Mouse (Mus musculus): ENCODE results near the gene Rgp1. TPM values are rescaled to one million over a fixed set of nuclear protein-coding genes. Genes with fewer than 3 reads are reported as not detected.

Gene Rgp1
- polyA plus RNA-seq, 1 experiment: 37.6 TPM

DNA sequence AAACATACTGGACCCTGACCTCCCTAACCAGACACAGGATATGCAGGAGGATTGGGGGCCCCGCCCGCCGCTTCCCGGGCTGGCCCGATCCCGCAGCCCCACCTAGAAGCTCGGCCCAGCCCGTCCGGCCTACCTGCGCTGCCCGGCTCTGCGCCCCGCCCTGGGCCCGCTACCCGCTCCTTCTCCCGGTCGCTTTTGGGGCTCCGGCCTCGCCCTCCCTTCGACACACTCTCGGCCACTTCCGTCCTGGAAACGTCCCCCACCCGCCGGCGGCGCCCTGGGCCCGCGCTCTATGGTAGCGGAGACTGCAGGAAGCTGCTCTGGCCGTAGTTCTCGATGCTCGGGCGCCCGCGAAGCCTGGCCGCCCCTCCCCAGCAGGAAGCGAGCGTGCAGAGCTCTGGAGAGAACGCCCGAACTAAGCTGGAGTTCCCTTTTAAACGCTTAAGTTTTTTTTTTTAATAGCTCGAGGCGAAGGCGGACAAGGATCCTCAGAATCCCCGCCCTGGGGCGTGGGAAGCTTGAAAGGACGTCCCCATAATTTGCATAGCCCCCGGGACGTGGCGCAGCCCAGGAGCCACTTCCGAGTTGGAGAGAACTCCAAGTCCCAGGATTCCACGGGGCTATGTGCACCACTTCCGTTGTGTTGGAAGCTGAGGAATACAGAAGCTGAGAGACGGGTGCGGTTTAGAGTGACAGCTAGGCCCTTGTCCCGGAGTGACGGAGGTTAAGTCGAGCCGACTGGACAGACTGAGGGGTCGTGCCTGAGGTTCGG lies 16.3 kb upstream of the Rgp1 start, which contains the start of the genes Creb3 and Tln1:
Creb3 (plus strand) TSS at position 336 of the 772 bp plus-strand sequence.
Tln1 (minus strand) TSS at position 695 of the 772 bp plus-strand sequence.
- H3K4me1 ChIP-seq (ENCODE audit: control insufficient read depth, insufficient read depth, low read length): peaks cover 13% of the 10 kb centered on the region
- peak within 1 kb of the TSS; percentile 85 for H3K4me3 ChIP-seq (ENCODE audit: control insufficient read depth, low read depth, low read length)
- H3K36me3 ChIP-seq (ENCODE audit: control insufficient read depth, insufficient read depth, low read length): no peaks in the 10 kb centered on the region; the same call in 1 of the 2 replicates
- no peak for TF ChIP-seq CTCF (IDR thresholded peaks at IDR 0.05; ENCODE audit: control insufficient read depth, insufficient read depth, insufficient replicate concordance, low read depth, low read length)
- peak; percentile 60 for TF ChIP-seq POLR2A (IDR thresholded peaks at IDR 0.05; ENCODE audit: control insufficient read depth, low read depth, low read length)
- no peaks in the 10 kb centered on the region for H3K27me3 ChIP-seq (ENCODE audit: control insufficient read depth, insufficient read depth, low read length)
- peak within 1 kb of the TSS; percentile 84 for H3K27ac ChIP-seq (ENCODE audit: control insufficient read depth, insufficient read depth, low read depth, low read length)

DNA sequence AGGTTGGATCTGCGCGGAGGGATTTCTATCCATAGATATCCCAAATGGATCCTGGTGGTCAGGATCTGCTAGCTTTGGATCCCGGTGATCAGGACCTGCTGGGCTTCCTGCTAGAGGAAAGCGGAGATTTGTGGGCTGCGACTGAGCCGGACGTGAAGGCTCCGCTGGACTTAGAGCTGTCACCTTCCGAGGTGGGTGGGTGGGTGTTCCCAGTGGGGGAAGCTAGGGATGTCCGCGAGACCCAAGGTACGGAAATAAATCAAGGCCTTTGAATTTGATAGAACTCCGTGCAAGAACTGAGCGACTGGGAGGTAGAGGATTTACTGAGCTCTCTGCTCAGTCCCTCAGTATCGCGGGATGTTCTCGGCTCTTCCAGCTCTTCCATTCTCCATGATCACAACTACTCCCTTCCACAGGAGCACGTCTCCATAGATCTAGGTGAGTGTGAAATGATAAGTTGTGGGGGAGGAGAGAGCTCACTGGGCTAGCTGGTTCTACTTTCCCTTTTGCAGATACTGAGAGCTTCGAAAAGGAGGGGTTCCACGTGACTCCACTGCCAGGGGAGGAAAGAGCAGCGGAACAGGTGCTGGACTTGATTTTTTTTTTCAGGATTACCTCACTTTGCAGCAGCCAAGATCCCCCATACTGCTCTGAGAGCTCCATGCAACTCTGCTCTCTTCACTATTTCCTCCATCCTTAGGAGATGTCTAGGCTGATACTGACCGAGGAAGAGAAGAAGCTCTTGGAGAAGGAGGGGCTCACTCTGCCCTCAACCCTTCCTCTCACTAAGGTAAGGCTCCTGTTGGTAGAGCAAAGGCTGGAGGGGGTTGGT lies 15.5 kb upstream of the Rgp1 start:
- peak overlapping the region; percentile 58 for H3K27ac ChIP-seq (ENCODE audit: control insufficient read depth, insufficient read depth, low read depth, low read length)
- H3K4me3 ChIP-seq (ENCODE audit: control insufficient read depth, low read depth, low read length): peak overlapping the region; percentile 85
- TF ChIP-seq POLR2A (IDR thresholded peaks at IDR 0.05; ENCODE audit: control insufficient read depth, low read depth, low read length) (no peak), CTCF (IDR thresholded peaks at IDR 0.05; ENCODE audit: control insufficient read depth, insufficient read depth, insufficient replicate concordance, low read depth, low read length) (no peak)
- H3K36me3 ChIP-seq (ENCODE audit: control insufficient read depth, insufficient read depth, low read length): no peaks in the 10 kb centered on the region; the same call in 1 of the 2 replicates
- no peaks in the 10 kb centered on the region for H3K27me3 ChIP-seq (ENCODE audit: control insufficient read depth, insufficient read depth, low read length)
- H3K4me1 ChIP-seq (ENCODE audit: control insufficient read depth, insufficient read depth, low read length): peaks cover 13% of the 10 kb centered on the region

DNA sequence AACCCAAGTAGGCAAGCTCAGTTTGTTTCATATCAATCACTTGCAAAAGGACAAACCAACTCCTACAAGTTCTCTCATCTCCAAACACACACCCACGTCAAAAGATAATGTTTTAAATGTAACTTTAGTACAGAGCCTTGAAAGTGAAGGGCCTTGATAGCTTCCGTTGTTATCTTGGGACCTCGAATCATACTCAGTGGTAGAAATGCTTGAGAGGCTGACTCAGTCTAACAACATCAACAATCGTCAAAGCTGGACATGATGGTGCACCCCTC lies 15.0 kb upstream of the Rgp1 start:
- H3K4me1 ChIP-seq (ENCODE audit: control insufficient read depth, insufficient read depth, low read length): peaks cover 13% of the 10 kb centered on the region
- no peaks in the 10 kb centered on the region for H3K27me3 ChIP-seq (ENCODE audit: control insufficient read depth, insufficient read depth, low read length)
- TF ChIP-seq CTCF (IDR thresholded peaks at IDR 0.05; ENCODE audit: control insufficient read depth, insufficient read depth, insufficient replicate concordance, low read depth, low read length): no peak
- no peak for TF ChIP-seq POLR2A (IDR thresholded peaks at IDR 0.05; ENCODE audit: control insufficient read depth, low read depth, low read length)
- H3K36me3 ChIP-seq (ENCODE audit: control insufficient read depth, insufficient read depth, low read length): no peaks in the 10 kb centered on the region; the same call in 1 of the 2 replicates
- no peak overlapping the region for H3K27ac ChIP-seq (ENCODE audit: control insufficient read depth, insufficient read depth, low read depth, low read length)
- peak overlapping the region; percentile 85 for H3K4me3 ChIP-seq (ENCODE audit: control insufficient read depth, low read depth, low read length)

- H3K4me1 ChIP-seq (ENCODE audit: control insufficient read depth, insufficient read depth, low read length): peaks cover 10% of the 10 kb centered on the region
- no peak overlapping the region for H3K4me3 ChIP-seq (ENCODE audit: control insufficient read depth, low read depth, low read length)
- H3K36me3 ChIP-seq (ENCODE audit: control insufficient read depth, insufficient read depth, low read length): peaks cover 2% of the 10 kb centered on the region
Measured at GRCm38 (mm10) chr4:43564231-43564630, 14.3 kb upstream of the Rgp1 start.

GRCm38 (mm10) chr4:43567140-43567539 lies 11.4 kb upstream of the Rgp1 start:
- TF ChIP-seq POLR2A (IDR thresholded peaks at IDR 0.05; ENCODE audit: control insufficient read depth, low read depth, low read length): no peak
- no peak for TF ChIP-seq CTCF (IDR thresholded peaks at IDR 0.05; ENCODE audit: control insufficient read depth, insufficient read depth, insufficient replicate concordance, low read depth, low read length)
- Histone ChIP-seq H3K36me3 (ENCODE audit: control insufficient read depth, insufficient read depth, low read length) (peaks cover 2% of the 10 kb centered on the region), H3K27me3 (ENCODE audit: control insufficient read depth, insufficient read depth, low read length) (no peaks in the 10 kb centered on the region), H3K27ac (ENCODE audit: control insufficient read depth, insufficient read depth, low read depth, low read length) (no peak overlapping the region), H3K4me3 (ENCODE audit: control insufficient read depth, low read depth, low read length) (no peak overlapping the region), H3K4me1 (ENCODE audit: control insufficient read depth, insufficient read depth, low read length) (peaks cover 4% of the 10 kb centered on the region; the same call in 1 of the 2 replicates)

More at GRCm38 (mm10) chr4:43564231-43564630, 14.3 kb upstream of the Rgp1 start:
- Histone ChIP-seq H3K27ac (ENCODE audit: control insufficient read depth, insufficient read depth, low read depth, low read length) (no peak overlapping the region), H3K27me3 (ENCODE audit: control insufficient read depth, insufficient read depth, low read length) (no peaks in the 10 kb centered on the region)
- TF ChIP-seq CTCF (IDR thresholded peaks at IDR 0.05; ENCODE audit: control insufficient read depth, insufficient read depth, insufficient replicate concordance, low read depth, low read length): no peak

DNA sequence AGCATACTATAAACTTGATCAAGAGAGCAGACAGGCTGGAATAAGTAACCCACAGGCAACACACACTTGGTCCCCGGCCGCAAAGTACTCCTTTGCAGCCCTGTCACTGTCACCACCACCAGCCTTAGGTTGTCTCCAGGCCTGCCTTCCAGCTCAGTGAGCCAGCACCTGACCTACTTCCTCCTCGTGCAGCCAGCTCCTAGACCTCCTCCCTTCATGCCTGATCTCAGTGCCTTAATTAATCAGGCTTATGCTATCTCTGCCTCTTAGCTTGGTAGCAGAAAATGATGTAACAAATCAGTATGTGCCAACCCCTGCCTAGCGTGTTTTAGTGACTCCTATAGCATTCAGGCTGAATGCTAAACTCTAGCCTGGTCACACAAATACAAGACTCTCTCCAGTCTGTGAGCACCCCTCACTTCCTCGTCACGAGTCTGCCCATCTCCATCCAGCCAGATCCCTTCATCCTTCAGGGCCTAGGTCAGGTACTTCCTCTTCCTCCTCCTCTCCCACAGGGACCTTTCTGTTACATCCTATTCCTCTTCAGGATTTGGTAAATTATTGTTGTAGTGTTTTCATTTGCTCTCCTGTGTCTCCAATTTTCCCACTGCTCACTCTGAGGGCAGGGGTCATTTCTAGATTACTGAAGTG lies 7.0 kb upstream of the Rgp1 start:
- TF ChIP-seq POLR2A (IDR thresholded peaks at IDR 0.05; ENCODE audit: control insufficient read depth, low read depth, low read length): no peak
- TF ChIP-seq CTCF (IDR thresholded peaks at IDR 0.05; ENCODE audit: control insufficient read depth, insufficient read depth, insufficient replicate concordance, low read depth, low read length): no peak
- Histone ChIP-seq H3K27me3 (ENCODE audit: control insufficient read depth, insufficient read depth, low read length) (no peaks in the 10 kb centered on the region), H3K27ac (ENCODE audit: control insufficient read depth, insufficient read depth, low read depth, low read length) (no peak overlapping the region), H3K4me3 (ENCODE audit: control insufficient read depth, low read depth, low read length) (no peak overlapping the region), H3K4me1 (ENCODE audit: control insufficient read depth, insufficient read depth, low read length) (peaks cover under 1% of the 10 kb centered on the region; the same call in 1 of the 2 replicates), H3K36me3 (ENCODE audit: control insufficient read depth, insufficient read depth, low read length) (peaks cover 3% of the 10 kb centered on the region)

DNA sequence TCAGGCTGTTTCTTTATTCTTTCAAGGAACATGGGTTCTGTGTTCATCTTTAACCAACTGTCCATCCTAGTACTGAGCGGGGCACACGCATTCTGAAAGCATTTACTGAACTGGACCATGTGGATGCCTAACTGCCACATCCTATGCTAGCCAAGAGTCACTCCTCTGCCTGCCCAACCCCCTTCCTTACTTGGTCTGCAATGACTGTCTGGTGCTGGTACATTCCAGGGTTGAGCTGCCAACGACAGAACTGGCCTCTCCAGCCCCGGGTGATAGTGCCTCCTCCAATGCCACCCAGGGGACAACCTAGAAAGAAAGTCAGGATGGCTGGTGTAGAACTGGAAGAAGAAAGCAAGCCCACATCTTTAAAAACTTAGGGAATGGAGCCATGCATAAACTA lies 5.0 kb upstream of the Rgp1 start:
- Histone ChIP-seq H3K27me3 (ENCODE audit: control insufficient read depth, insufficient read depth, low read length) (no peaks in the 10 kb centered on the region), H3K27ac (ENCODE audit: control insufficient read depth, insufficient read depth, low read depth, low read length) (no peak overlapping the region), H3K36me3 (ENCODE audit: control insufficient read depth, insufficient read depth, low read length) (peaks cover 3% of the 10 kb centered on the region), H3K4me1 (ENCODE audit: control insufficient read depth, insufficient read depth, low read length) (peaks cover 9% of the 10 kb centered on the region), H3K4me3 (ENCODE audit: control insufficient read depth, low read depth, low read length) (no peak overlapping the region)
- TF ChIP-seq POLR2A (IDR thresholded peaks at IDR 0.05; ENCODE audit: control insufficient read depth, low read depth, low read length) (no peak), CTCF (IDR thresholded peaks at IDR 0.05; ENCODE audit: control insufficient read depth, insufficient read depth, insufficient replicate concordance, low read depth, low read length) (no peak)

Data from testis, adult 2 months (tissue).